Mouse (Mus musculus): ENCODE data around the gene Mrgprf.
A peak's percentile ranks its signal among the peaks of the same experiment; 100 is the strongest.

Mrgprf gene

GRCm38 (mm10) chr7:145301341-145302005 lies 845 bp downstream of the Mrgprf start:
- DNase-seq: peak; percentile 67 to 71

- peak; percentile 74 to 85 for DNase-seq
These were observed 2.1 kb downstream of the Mrgprf start for GRCm38 (mm10) chr7:145302488-145303285.

DNA sequence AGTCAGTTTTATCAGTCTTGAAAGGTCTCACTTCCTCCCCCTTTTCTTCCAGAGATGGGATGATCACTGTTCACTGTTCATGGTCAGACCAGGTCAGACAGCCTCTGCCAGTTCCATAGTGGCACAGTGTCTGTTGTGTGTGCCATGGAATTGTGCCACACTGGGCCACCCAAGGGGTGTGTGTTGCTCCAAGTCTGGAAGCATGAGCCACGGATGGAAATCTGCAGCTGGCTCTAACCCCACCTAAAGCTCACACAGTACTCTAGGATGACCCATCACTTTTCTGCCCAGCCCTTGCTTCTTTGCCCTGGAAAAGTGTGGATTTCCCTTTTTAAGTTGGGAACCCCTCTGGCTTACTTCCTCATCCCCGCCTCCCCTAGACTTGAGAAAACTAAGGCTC lies 3.5 kb downstream of the Mrgprf start:
- DNase-seq: no peak

- no peak for DNase-seq
These were observed 7.0 kb downstream of the Mrgprf start for GRCm38 (mm10) chr7:145307636-145308035.

DNA sequence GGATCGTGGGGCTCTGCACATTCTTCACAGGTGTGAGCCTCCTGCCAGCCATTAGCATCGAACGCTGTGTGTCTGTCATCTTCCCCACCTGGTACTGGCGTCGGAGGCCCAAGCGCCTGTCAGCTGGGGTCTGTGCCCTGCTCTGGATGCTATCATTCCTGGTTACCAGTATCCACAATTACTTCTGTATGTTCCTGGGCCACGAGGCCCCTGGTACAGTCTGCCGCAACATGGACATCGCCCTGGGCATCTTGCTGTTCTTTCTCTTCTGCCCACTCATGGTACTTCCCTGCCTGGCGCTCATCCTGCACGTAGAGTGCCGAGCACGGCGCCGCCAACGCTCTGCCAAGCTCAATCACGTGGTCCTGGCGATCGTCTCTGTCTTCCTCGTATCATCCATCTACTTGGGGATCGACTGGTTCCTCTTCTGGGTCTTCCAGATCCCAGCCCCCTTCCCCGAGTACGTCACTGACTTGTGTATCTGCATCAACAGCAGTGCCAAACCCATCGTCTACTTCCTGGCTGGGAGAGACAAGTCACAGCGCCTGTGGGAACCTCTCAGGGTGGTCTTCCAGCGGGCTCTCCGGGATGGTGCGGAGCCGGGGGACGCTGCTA lies 7.5 kb downstream of the Mrgprf start:
- DNase-seq: peak; percentile 65 to 72

DNA sequence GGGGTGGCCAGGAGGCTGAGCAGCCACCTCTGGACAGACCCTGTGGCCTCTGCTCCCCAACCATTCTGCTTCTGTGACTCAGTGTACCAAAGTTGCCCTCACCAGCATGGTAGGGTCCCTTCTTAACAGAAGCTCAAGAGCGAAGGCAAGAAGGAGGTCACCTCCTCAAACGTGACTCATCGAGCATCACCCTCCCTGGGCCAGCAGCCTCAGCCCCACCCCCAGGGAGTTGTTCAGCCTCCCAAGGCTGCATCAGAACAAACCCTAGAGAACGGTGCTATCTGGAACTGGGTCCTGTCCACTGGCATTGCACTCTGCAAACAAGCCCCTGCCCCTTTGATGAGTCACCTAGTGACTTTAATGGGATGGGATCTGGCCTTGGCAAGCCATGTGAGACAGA lies 8.2 kb downstream of the Mrgprf start:
- peak in 1 of 2 experiments; percentile 55 for DNase-seq

GRCm38 (mm10) chr7:145309877-145310276 lies 9.2 kb downstream of the Mrgprf start:
- no peak for DNase-seq

DNA sequence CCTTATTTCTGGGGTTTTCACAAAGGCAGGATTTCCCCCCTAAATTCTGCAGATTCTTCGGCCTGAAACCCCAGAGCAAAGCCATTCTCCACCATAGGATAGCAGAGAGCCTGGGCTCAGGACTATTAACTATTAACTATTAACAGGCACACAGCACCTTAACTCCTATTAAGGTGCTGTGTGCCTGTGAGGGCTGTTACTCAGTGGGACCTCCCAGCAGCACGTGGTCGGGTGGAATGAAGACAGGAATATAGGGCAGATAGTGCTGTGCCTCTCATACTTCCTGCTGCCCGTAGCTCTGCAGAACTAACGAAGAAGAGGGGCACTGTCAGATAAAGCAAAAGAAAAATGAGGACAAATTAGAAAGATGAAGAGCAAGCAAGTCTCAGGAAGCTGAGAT lies 9.9 kb downstream of the Mrgprf start:
- DNase-seq: no peak

DNA sequence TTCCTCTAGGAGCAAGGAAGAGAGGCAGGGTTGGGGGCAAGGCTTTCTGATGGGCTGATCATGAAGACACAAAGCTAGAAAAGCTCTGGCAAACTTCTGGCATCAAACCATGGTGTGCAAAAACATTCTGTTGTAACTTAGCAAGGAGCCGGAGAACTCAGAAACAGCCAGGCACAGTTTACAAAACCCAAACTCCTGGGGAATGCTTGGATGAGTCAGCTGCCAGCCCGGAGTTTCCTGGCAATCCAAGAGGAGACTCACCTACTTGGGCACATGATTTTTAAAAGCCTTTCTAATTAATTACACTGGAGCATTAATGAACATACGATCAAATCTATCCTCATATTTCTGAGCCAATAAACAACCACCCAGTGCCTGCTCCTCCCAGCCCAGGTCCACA lies 11.5 kb downstream of the Mrgprf start:
- no peak for DNase-seq

GRCm38 (mm10) chr7:145314785-145315411 lies 14.3 kb downstream of the Mrgprf start, which contains the start of gene Mrgprd:
Gene Mrgprd, plus strand, starts transcription at chr7:145314835.
- DNase-seq: no peak

- DNase-seq: no peak
These were observed 16.9 kb downstream of the Mrgprf start for GRCm38 (mm10) chr7:145317522-145317921.

- peak; percentile 74 to 78 for DNase-seq
These were observed 18.9 kb downstream of the Mrgprf start for GRCm38 (mm10) chr7:145319481-145319880.

DNA sequence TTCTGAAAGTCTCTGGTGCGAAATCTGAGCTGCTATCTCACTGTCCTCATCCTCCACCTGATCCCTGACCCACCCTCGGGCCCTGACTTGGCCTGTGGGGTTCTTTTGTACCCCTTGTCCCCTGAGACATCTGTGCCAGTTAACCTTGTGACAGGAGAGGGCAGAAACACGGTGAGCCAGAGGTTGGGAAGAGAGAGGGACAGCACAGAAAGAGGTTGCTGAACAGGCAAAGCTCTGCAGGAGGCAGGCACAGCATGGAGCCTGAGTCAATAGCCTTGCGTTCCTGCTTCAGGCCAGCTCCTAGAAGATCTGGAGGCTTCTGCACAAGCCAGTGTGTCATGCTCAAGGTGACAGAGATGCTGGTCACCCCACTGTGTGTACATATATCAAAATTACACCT lies 23.0 kb downstream of the Mrgprf start:
- no peak for DNase-seq

GRCm38 (mm10) chr7:145325697-145326096 lies 25.1 kb downstream of the Mrgprf start:
- DNase-seq: no peak

DNA sequence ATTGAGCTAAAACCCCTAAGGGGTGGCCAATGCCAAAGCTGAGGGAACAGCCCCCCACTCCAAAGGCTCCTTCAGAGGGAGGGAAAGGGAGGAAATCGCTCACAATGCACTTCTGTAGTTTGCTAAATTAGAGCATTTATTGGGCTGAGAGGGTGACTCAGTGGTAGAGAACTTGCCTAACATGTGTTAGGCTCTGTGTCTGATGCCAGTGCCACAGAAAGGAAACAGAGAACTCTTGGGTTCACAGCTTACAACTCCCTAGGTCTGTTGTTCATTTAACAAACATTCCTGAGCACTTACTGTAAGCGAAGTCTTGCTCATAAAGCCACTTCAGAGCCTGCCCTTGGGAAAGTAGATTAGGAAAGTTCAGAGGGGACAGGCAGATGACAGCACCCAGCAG lies 29.4 kb downstream of the Mrgprf start:
- no peak for DNase-seq

DNA sequence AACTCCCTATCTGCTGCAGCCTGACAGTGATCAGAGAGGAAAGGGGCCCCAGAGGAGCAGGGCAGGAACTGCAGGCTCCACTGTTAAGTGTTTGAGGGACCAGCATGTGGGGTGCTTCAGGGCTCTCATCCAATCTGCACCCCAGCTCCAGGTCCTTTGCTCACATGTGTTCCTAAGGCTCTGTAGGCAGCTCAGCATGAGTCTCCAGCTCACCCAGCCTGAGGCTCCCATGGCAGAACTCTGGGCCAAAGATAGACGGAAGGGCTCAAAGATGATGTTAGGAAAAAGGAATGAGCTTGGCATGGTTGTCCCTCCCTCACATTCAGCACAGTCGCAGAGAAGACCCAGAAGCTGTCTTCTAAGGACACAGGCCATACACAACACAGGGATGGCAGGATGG lies 30.0 kb downstream of the Mrgprf start:
- DNase-seq: no peak

- DNase-seq: peak; percentile 70 to 79
These were observed 31.9 kb downstream of the Mrgprf start for GRCm38 (mm10) chr7:145332376-145333041.

DNA sequence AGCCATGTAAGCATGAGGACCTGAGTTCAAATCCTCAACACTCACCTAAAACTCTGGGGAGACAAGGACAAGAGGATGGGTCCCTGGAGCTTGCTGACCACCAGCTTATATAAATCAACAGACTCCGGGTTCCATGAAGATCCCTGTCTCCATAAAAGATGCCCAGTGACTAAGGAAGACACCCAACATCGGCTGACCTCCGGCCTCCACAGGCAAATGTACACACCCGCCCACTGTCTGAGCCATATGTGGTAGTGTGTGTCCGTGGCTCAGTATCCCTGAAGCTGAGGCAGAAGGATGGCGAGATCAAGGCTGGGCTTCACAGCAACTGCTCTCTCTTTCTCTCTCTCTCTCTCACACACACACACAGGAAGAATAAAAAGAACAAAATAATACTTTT lies 33.3 kb downstream of the Mrgprf start:
- DNase-seq: no peak

DNA sequence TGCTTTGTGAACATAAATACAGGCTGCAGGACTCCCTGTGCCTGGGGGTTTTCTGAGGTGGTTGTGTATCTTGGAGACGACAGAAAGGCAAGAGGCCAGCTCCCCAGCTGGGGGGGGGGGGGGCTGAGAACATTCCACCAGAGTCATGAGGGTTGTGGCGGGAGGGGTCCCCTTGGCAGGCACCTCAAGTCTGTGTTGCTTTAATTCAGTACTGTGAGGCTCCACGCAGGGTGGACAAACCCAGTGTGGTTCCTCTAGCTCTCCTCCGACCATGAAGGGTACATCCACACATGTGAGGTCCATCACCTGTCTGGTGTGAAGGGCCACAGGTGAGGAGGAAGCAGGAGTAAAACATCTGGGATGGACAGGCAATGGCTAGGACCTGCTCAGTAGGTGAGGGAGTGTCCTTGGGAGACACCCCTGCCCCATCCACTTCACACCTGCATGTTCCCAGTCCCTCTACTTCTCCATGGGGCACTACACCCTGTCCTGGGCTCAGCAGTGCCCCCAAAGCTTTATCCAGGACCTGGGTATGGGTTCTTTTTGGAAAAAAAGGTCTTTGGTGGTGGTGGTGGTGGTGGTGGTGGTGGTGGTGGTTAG lies 33.9 kb downstream of the Mrgprf start:
- DNase-seq: no peak

- peak; percentile 94 to 96 for DNase-seq
These were observed 34.6 kb downstream of the Mrgprf start for GRCm38 (mm10) chr7:145335199-145335598.

GRCm38 (mm10) chr7:145335616-145336332 lies 35.1 kb downstream of the Mrgprf start:
- peak; percentile 68 to 73 for DNase-seq

GRCm38 (mm10) chr7:145337889-145338288 lies 37.3 kb downstream of the Mrgprf start:
- DNase-seq: peak in 1 of 2 experiments; percentile 64
